Mouse (Mus musculus): Measurements from ENCODE around the gene Mecom. TPM values are rescaled to one million over a fixed set of nuclear protein-coding genes. Genes with fewer than 3 reads are reported as not detected.

Mecom gene
- polyA plus RNA-seq, 1 experiment from 2014 or later = 33.2 TPM

Other genes with a start within 250 kb of the Mecom start
- gene Actrt3, start 51.9 kb upstream of the Mecom start, polyA plus RNA-seq (2016; fragmentation: Nextera tagmentation; extraction: Ambion mirVana) = 0.18 TPM in 1 of 2 replicates, not detected in the other
- 34.7 and 39.6 TPM in 2 replicates for gene Mynn, start 54.1 kb upstream of the Mecom start, polyA plus RNA-seq (2016; fragmentation: Nextera tagmentation; extraction: Ambion mirVana)
- gene Lrriq4, start 96.5 kb upstream of the Mecom start, polyA plus RNA-seq (2016; fragmentation: Nextera tagmentation; extraction: Ambion mirVana) = not detected in 2 replicates
- gene Lrrc34, start 99.9 kb upstream of the Mecom start, polyA plus RNA-seq (2016; fragmentation: Nextera tagmentation; extraction: Ambion mirVana) = 0.88 and 1.3 TPM in 2 replicates
- gene Lrrc31, start 151.8 kb upstream of the Mecom start, polyA plus RNA-seq (2016; fragmentation: Nextera tagmentation; extraction: Ambion mirVana) = not detected in 2 replicates
- gene Samd7, start 198.3 kb upstream of the Mecom start, polyA plus RNA-seq (2016; fragmentation: Nextera tagmentation; extraction: Ambion mirVana) = not detected in 2 replicates
- gene Sec62, start 244.9 kb upstream of the Mecom start, polyA plus RNA-seq (2016; fragmentation: Nextera tagmentation; extraction: Ambion mirVana) = 80.2 and 88.0 TPM in 2 replicates